Mouse (Mus musculus): Measurements from ENCODE around the gene Fam229a.
"Not testable (repeated sequence)": the region's sequence is repeated elsewhere in the genome, so short reads cannot be mapped to it uniquely, and the experiment has no call there.

Gene Fam229a

DNA sequence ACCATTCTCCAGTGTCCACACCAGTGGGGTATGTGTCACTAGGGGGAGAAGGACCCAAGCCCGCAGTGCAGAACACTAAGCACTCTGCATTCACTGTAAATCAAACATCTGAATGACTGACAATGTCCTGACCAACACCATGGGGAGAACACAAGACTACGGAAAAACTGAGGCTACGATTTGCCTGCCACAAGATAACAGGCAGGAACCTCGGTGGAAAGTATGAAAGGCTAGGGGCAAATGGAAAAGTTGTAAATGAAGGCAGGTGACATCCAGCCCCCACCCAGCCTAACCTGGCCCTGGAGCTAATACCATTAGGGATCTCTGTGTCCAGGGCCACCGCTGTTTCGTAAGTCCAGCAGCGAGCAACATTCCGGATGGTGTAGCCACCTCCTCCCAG is 27.5 kb downstream of the Fam229a start:
- no peak for DNase-seq (ENCODE audit: low read depth)

GRCm38 (mm10) chr4:129525338-129525737 is 34.3 kb downstream of the Fam229a start:
- DNase-seq (ENCODE audit: low read depth) = no peak

GRCm38 (mm10) chr4:129525889-129526288 is 34.9 kb downstream of the Fam229a start:
- no peak for DNase-seq (ENCODE audit: low read depth)

- not testable (repeated sequence) for DNase-seq (ENCODE audit: low read depth)
These were observed 37.9 kb downstream of the Fam229a start for GRCm38 (mm10) chr4:129528901-129529300.

GRCm38 (mm10) chr4:129540012-129540411 is 49.0 kb downstream of the Fam229a start:
- peak; percentile 52 for DNase-seq (ENCODE audit: low read depth)

Data from NIH3T3 (cell line).